Mouse (Mus musculus): Measurements from ENCODE around the gene Mov10l1.

DNA sequence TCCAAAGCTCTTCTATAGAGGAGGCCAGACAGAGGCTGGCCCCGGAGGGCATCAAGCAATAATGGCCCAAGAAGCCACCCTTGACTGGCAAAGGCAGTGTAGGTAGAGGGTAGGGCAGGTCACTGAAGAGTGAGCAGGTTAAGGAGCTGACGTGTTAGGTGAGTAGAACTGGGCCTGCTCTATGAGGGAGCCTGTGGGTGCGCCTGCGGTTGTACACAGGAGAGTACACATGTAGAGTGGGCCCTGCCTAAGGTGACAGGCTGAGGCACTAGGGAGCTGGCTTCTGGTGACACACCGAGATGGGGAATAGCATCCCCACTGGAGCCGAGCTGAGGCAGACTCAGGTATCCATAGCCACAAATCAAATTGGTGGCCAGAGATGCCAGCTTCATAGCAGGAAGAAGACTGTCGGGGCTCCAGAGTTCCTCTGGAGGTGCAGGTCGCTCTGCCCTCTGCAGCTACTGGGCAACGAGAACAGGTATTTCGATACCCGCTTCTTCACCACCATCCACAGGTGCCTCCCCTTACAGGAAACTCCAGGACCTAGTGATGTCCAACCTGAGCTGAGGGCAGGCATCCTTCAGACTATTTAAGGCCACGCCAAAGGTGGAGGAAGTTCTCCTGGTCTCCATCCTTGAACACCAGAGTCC is 78.2 kb downstream of the Mov10l1 start:
- TF ChIP-seq CTCF (IDR thresholded peaks at IDR 0.05; ENCODE audit: borderline replicate concordance, insufficient read depth, low read depth, low read length), result no peak
- no peak for TF ChIP-seq POLR2A (IDR thresholded peaks at IDR 0.05; ENCODE audit: borderline replicate concordance, insufficient read depth, low read length)

Measured in cerebellum, adult 2 months (tissue).